Mouse (Mus musculus) cerebral cortex, adult 2 months (tissue): ENCODE results near the gene Nmt1.

ENCODE experiments used
- WGBS: fragments of 180-500 bp; shearing (Covaris S2); methylation state at CpG from one replicate; pipeline ENCODE4 v1.1.7; 2018; 5-methylcytosine and 5-hydroxymethylcytosine counted together

Nmt1 gene

GRCm38 (mm10) chr11:103076581-103076980 is 48.6 kb downstream of the Nmt1 start:
- 89% methylated on average over 8 of the region's 8 CpGs for WGBS

GRCm38 (mm10) chr11:103078131-103078530 is 50.1 kb downstream of the Nmt1 start:
- WGBS, result 92% methylated on average over 11 of the region's 11 CpGs

GRCm38 (mm10) chr11:103080323-103081091 is 52.5 kb downstream of the Nmt1 start:
- 13% methylated on average over 43 of the region's 43 CpGs for WGBS

GRCm38 (mm10) chr11:103081631-103082030 is 53.6 kb downstream of the Nmt1 start:
- 75% methylated on average over 6 of the region's 6 CpGs for WGBS

GRCm38 (mm10) chr11:103093306-103093705 is 65.3 kb downstream of the Nmt1 start:
- WGBS, result 94% methylated on average over 7 of the region's 7 CpGs

GRCm38 (mm10) chr11:103093862-103094833 is 66.2 kb downstream of the Nmt1 start:
- WGBS, result 79% methylated on average over 20 of the region's 20 CpGs

- WGBS, result 88% methylated on average over 9 of the region's 9 CpGs
These were observed 67.2 kb downstream of the Nmt1 start for GRCm38 (mm10) chr11:103095107-103095670.

GRCm38 (mm10) chr11:103095801-103096200 is 67.8 kb downstream of the Nmt1 start:
- 94% methylated on average over 6 of the region's 6 CpGs for WGBS

GRCm38 (mm10) chr11:103096979-103097894 is 69.2 kb downstream of the Nmt1 start:
- 50% methylated on average over 22 of the region's 22 CpGs for WGBS

- WGBS, result 86% methylated on average over 11 of the region's 11 CpGs
These were observed 70.7 kb downstream of the Nmt1 start for GRCm38 (mm10) chr11:103098531-103099190.

- 87% methylated on average over 12 of the region's 12 CpGs for WGBS
These were observed 71.5 kb downstream of the Nmt1 start for GRCm38 (mm10) chr11:103099352-103099940.

- 76% methylated on average over 8 of the region's 8 CpGs for WGBS
These were observed 72.4 kb downstream of the Nmt1 start for GRCm38 (mm10) chr11:103100361-103100760.

GRCm38 (mm10) chr11:103101481-103101865 is 73.5 kb downstream of the Nmt1 start, which contains the start of the genes Plcd3 and Acbd4:
Gene Plcd3, minus strand, starts transcription at chr11:103101658.
Gene Acbd4, plus strand, starts transcription at chr11:103101682.
- under 1% methylated on average over 34 of the region's 34 CpGs for WGBS

GRCm38 (mm10) chr11:103101866-103102501 is 74.0 kb downstream of the Nmt1 start:
- 1% methylated on average over 30 of the region's 30 CpGs for WGBS

- under 1% methylated on average over 35 of the region's 35 CpGs for WGBS
These were observed 74.8 kb downstream of the Nmt1 start for GRCm38 (mm10) chr11:103102725-103103349.

GRCm38 (mm10) chr11:103103621-103104020 is 75.6 kb downstream of the Nmt1 start:
- 62% methylated on average over 8 of the region's 8 CpGs for WGBS

- WGBS, result 88% methylated on average over 7 of the region's 7 CpGs
These were observed 76.5 kb downstream of the Nmt1 start for GRCm38 (mm10) chr11:103104469-103104868.

- 64% methylated on average over 14 of the region's 14 CpGs for WGBS
These were observed 77.3 kb downstream of the Nmt1 start for GRCm38 (mm10) chr11:103105180-103105725.

- WGBS, result 87% methylated on average over 6 of the region's 6 CpGs
These were observed 77.8 kb downstream of the Nmt1 start for GRCm38 (mm10) chr11:103105810-103106209.
